Mouse (Mus musculus) heart, postnatal 25 days (tissue): ENCODE results near the gene Trim40. TPM values are rescaled to one million over a fixed set of nuclear protein-coding genes. Genes with fewer than 3 reads are reported as not detected.
"Not testable (repeated sequence)": the region's sequence is repeated elsewhere in the genome, so short reads cannot be mapped to it uniquely, and the experiment has no call there.

Experiments
- DNase-seq: peaks from one replicate; pipeline ENCODE4 v3.0.0; 2022; ENCODE audit warnings: low spot score
- intact Hi-C: fragments of 180-260 bp; cut with DNase I; formaldehyde crosslinking; loops from one replicate; pipeline ENCODE4 v1.15.1; 2025
- total RNA-seq, 2 experiments: library from RNA; stranded (reverse); gene quantifications; 2 replicates each; pipeline ENCODE4 v1.2.3; 2021

Gene Trim40
- total RNA-seq, 2 experiments from 2014 or later = not detected

- intact Hi-C loops = no loop called here
- DNase-seq = no peak
Measured at GRCm38 (mm10) chr17:36897065-36897464, 7.1 kb upstream of the Trim40 start.

GRCm38 (mm10) chr17:36896583-36896982 is 6.7 kb upstream of the Trim40 start:
- DNase-seq = no peak
- intact Hi-C loops = no loop called here

GRCm38 (mm10) chr17:36893387-36893786 is 3.5 kb upstream of the Trim40 start:
- intact Hi-C loops = loop anchor here (2.0 to 5.0 kb wide), 3 partner anchors 21 to 309 kb away; partner anchors contain the start of genes Gabbr1 and Olfr94
- DNase-seq = no peak

GRCm38 (mm10) chr17:36892362-36892761 is 2.4 kb upstream of the Trim40 start:
- DNase-seq = no peak
- intact Hi-C loops = loop anchor here (2.0 to 5.0 kb wide), 3 partner anchors 22 to 310 kb away; partner anchors contain the start of genes Gabbr1 and Olfr94

- intact Hi-C loops = loop anchor here (5.0 kb wide), 2 partner anchors 156 to 311 kb away; partner anchors contain the start of genes Gabbr1 and Olfr94
- not testable (repeated sequence) for DNase-seq
Measured at GRCm38 (mm10) chr17:36891496-36891895, 1.6 kb upstream of the Trim40 start.

- intact Hi-C loops = no loop called here
Measured at GRCm38 (mm10) chr17:36885132-36885790, 4.7 kb downstream of the Trim40 start.

GRCm38 (mm10) chr17:36883350-36883749 is 6.6 kb downstream of the Trim40 start:
- no peak for DNase-seq
- intact Hi-C loops = no loop called here

More at GRCm38 (mm10) chr17:36885132-36885790, 4.7 kb downstream of the Trim40 start:
- DNase-seq = no peak

- intact Hi-C loops = no loop called here
- no peak for DNase-seq
Measured at GRCm38 (mm10) chr17:36874636-36875035, 15.3 kb downstream of the Trim40 start.

GRCm38 (mm10) chr17:36869955-36870810 is 19.7 kb downstream of the Trim40 start:
- DNase-seq = no peak
- intact Hi-C loops = no loop called here

- DNase-seq = no peak
- intact Hi-C loops = no loop called here
Measured at GRCm38 (mm10) chr17:36869284-36869954, 20.5 kb downstream of the Trim40 start, which contains the start of gene Trim10. TSS of gene Trim10 (plus strand) at chr17:36869574.

GRCm38 (mm10) chr17:36868836-36869235 is 21.1 kb downstream of the Trim40 start:
- no peak for DNase-seq
- intact Hi-C loops = no loop called here

- no peak for DNase-seq
- intact Hi-C loops = no loop called here
Measured at GRCm38 (mm10) chr17:36866719-36867527, 23.0 kb downstream of the Trim40 start, which contains the start of gene Trim15. TSS of gene Trim15 (minus strand) at chr17:36867210.

GRCm38 (mm10) chr17:36861680-36862079 is 28.2 kb downstream of the Trim40 start:
- DNase-seq = no peak
- intact Hi-C loops = no loop called here

- intact Hi-C loops = no loop called here
- no peak for DNase-seq
Measured at GRCm38 (mm10) chr17:36858181-36858580, 31.7 kb downstream of the Trim40 start.

- DNase-seq = no peak
- intact Hi-C loops = no loop called here
Measured at GRCm38 (mm10) chr17:36856236-36856635, 33.7 kb downstream of the Trim40 start.

GRCm38 (mm10) chr17:36855484-36855883 is 34.4 kb downstream of the Trim40 start:
- intact Hi-C loops = no loop called here
- DNase-seq = no peak

- intact Hi-C loops = no loop called here
- DNase-seq = no peak
Measured at GRCm38 (mm10) chr17:36851627-36852026, 38.3 kb downstream of the Trim40 start.

- no peak for DNase-seq
- intact Hi-C loops = no loop called here
Measured at GRCm38 (mm10) chr17:36851200-36851599, 38.7 kb downstream of the Trim40 start.

GRCm38 (mm10) chr17:36849992-36850391 is 39.9 kb downstream of the Trim40 start:
- DNase-seq = no peak
- intact Hi-C loops = no loop called here
